Mouse (Mus musculus) 416B (cell line): ENCODE measurements around the gene Olfr1188.
"Not testable (repeated sequence)": the region's sequence is repeated elsewhere in the genome, so short reads cannot be mapped to it uniquely, and the experiment has no call there.

Experiments used
- DNase-seq: peaks from one replicate; pipeline ENCODE4 v3.0.0; 2011; ENCODE audit warnings: low read depth

Olfr1188 gene

DNA sequence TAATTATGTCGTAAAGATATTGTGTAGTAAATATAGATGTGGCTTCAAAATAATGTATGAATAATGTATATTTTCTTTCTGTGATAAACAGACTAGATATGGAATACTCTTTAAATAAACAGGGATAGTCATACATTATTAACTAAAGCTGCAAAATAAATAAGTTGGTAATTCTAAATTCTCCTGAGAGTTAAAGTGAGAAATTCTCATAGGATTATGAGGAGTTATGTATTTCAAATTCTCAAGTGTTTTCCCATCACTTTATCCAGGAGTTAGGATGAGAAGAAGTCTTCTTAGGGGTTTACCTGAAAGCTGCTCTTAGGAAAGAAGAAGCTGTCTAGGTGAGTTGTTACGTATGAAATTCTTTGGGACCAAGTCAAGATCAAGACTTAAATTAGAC lies at the start of gene Olfr1188:
Olfr1188 (plus strand) TSS at position 301 of the 400 bp plus-strand sequence.
- DNase-seq, result no peak

DNA sequence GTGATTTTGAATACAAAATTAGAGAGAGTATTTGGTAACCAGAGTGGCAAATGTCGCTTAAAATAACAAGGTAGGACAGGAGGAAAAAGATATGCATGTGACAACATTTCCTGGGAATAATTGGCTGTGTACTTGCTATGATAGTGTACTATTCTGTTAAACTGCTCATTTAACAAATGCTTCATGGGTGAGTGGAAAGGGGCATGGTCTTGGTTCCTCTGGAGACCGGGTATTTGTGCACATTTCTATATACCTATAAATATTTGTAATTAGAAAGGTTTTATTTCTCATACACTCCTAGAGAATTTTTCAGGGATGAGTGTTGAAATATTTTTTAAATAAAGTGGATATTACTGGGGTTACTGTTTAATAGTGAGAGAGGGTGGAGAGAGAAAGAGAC lies 38.5 kb upstream of the Olfr1188 start, which contains the start of gene Olfr1186:
Olfr1186 (plus strand) TSS at position 301 of the 400 bp plus-strand sequence.
- DNase-seq, result no peak

DNA sequence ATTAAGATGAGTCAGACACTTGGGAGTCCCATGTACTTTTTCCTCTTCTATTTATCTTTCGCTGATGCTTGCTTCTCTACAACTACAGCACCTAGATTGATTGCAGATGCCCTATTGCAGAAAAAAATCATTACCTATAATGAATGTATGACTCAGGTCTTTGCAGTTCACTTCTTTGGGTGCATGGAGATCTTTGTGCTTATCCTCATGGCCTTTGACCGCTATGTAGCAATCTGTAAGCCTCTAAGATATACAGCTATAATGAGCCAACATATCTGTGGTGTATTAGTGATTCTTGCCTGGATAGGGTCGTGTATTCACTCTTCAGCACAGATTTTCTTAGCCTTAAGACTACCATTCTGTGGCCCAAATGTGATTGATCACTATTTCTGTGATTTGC lies 31.0 kb upstream of the Olfr1188 start:
- no peak for DNase-seq

DNA sequence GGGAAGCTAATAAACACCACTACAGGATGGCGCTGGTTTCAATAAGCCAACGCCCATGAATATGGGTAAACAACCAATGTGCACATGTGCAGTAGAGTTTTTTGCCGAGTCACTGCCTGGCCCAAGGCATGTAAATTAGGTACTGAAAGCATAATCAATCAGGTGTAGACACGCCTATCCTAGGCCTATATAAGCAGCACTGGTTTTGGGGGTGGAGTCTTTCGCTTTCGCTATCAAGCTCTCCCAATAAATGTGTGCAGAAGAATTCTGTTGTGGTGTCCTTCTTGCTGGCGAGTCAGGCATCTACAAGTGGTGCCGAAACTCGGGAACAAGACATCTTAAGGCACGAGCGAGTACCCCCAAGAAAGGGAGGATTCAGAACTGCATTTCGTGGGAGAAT lies 16.0 kb downstream of the Olfr1188 start:
- not testable (repeated sequence) for DNase-seq

DNA sequence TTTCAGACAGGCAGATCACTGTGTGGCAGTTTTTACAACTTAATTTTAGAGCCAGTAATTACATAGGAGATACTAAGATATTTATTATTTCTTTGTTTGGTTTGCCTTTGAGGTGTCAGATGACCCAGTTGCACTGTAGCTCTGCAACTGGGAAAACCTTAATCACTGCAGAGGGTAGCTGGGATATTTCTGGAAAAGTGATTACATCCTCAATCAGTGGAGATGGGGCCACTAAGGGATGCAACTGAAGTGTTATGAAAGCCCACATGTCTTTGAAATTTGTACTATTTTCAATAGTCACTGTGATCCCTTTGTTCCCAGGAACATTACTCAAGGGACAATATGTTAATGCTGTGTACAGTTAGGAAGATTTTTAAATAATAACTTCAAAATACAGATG lies 29.4 kb downstream of the Olfr1188 start, which contains the start of gene Olfr1189:
Olfr1189 (plus strand) TSS at position 301 of the 400 bp plus-strand sequence.
- no peak for DNase-seq
